Mouse (Mus musculus) ES-Bruce4 (cell line): Measurements from ENCODE around the gene Cidec.

Experiments
- CTCF ChIP-seq: IDR thresholded peaks from one replicate; pipeline ENCODE4 v1.8.1; 2011; ENCODE audit warnings: low read depth, low read length
- EP300 ChIP-seq: IDR thresholded peaks from 2 replicates; pipeline ENCODE4 v1.6.1; 2011; ENCODE audit warnings: low read depth, low read length; ENCODE audit not compliant: insufficient read depth

- TF ChIP-seq EP300 (no peak), CTCF (no peak)
Observed at GRCm38 (mm10) chr6:113384351-113384927, 51.1 kb downstream of the Cidec start.
